In genomic region chr17:23790269-23791078, GRCm38 (mm10) we compare ENCODE assay signal across 8 mouse cellular contexts. TPM values are rescaled to one million over a fixed set of nuclear protein-coding genes. Genes with fewer than 3 reads are reported as not detected.
DNase-seq lines count a peak whose midpoint lies in the region; ATAC-seq and TF ChIP-seq lines count a peak whose summit lies in the region.

TSS of gene Srrm2 (plus strand) at chr17:23790532.

- no peak within 1 kb of the TSS for H3K27ac ChIP-seq in CH12.LX (ENCODE audit: insufficient read depth, low read depth)
- peak within 1 kb of the TSS; percentile 89 for H3K27ac ChIP-seq in forebrain, embryonic 14.5 days (ENCODE audit: low read depth, low read length)
- peak within 1 kb of the TSS; percentile 89 for H3K27ac ChIP-seq in heart, embryonic 16.5 days (ENCODE audit: low read length)
- H3K27ac ChIP-seq in liver, embryonic 12.5 days: peak within 1 kb of the TSS; percentile 76

- peak; percentile 43 for ATAC-seq in forebrain, embryonic 14.5 days
- peak; percentile 68; the same call in 1 of the 2 replicates for ATAC-seq in heart, embryonic 16.5 days (replicated peaks; ENCODE audit: extremely low read depth, insufficient read depth, low FRiP score)
- peak; percentile 56 for ATAC-seq in liver, embryonic 12.5 days
- ATAC-seq in monocyte, adult 5-6 weeks (replicated peaks; ENCODE audit: insufficient number of reproducible peaks, low FRiP score, low TSS enrichment, poor library complexity, severe bottlenecking): peak; percentile 54

- no peaks in the 10 kb centered on the region for H3K9me3 ChIP-seq in CH12.LX (replicated peaks; ENCODE audit: low read length)
- H3K9me3 ChIP-seq in forebrain, embryonic 14.5 days (replicated peaks; ENCODE audit: control insufficient read depth, low read length): no peaks in the 10 kb centered on the region
- no peaks in the 10 kb centered on the region for H3K9me3 ChIP-seq in heart, embryonic 16.5 days (replicated peaks; ENCODE audit: control insufficient read depth, low read length)
- no peaks in the 10 kb centered on the region for H3K9me3 ChIP-seq in liver, embryonic 12.5 days (replicated peaks)

- no peak within 1 kb of the TSS for H3K9ac ChIP-seq in CH12.LX (ENCODE audit: insufficient read depth, low read depth)
- H3K9ac ChIP-seq in forebrain, embryonic 14.5 days (ENCODE audit: low read length): peak within 1 kb of the TSS; percentile 80
- H3K9ac ChIP-seq in heart, embryonic 16.5 days (ENCODE audit: low read length): peak within 1 kb of the TSS; percentile 92
- peak within 1 kb of the TSS; percentile 80 for H3K9ac ChIP-seq in liver, embryonic 12.5 days

- H3K79me2 ChIP-seq in CH12.LX (replicated peaks; ENCODE audit: control insufficient read depth, extremely low read depth, insufficient read depth, poor library complexity, severe bottlenecking): no peaks in the 10 kb centered on the region

- TF ChIP-seq POLR2A in CH12.LX (IDR thresholded peaks at IDR 0.05; ENCODE audit: low read depth, low read length): no peak

- dilution Hi-C loops in CH12.LX (cut with MboI; ENCODE audit: extremely low pct_ligation_motif_present, extremely low pct_unique_long_range_greater_than_20kb, low sequenced_read_pairs): no loop called here

- no peak within 1 kb of the TSS for H3K4me3 ChIP-seq in CH12.LX (replicated peaks in 1 of 3; ENCODE audit: low read depth in 2 of 3, low read length in 2 of 3, poor library complexity in 1 of 3)
- H3K4me3 ChIP-seq in forebrain, embryonic 14.5 days (ENCODE audit: low read depth, low read length): peak within 1 kb of the TSS; percentile 35
- H3K4me3 ChIP-seq in heart, embryonic 16.5 days (ENCODE audit: low read length): peak within 1 kb of the TSS; percentile 65
- H3K4me3 ChIP-seq in liver, embryonic 12.5 days: peak within 1 kb of the TSS; percentile 65

- TF ChIP-seq CTCF in CH12.LX (conservative IDR thresholded peaks at IDR 0.05 in 1 of 2, IDR thresholded peaks at IDR 0.05 in 1 of 2; ENCODE audit: low read depth in 2 of 2, low read length in 2 of 2): no peak

- DNase-seq in CH12.LX (ENCODE audit: extremely low read depth): no peak
- peak; percentile 61 for DNase-seq in cerebellum, adult 11 months
- peak; percentile 63 for DNase-seq in forebrain, embryonic 14.5 days (ENCODE audit: low spot score)
- DNase-seq in kidney, postnatal 14 days: peak; percentile 72
- peak; percentile 78 for DNase-seq in testis, postnatal 10 days (ENCODE audit: low spot score)

- TF ChIP-seq EP300 in CH12.LX (IDR thresholded peaks at IDR 0.05; ENCODE audit: low read length): no peak

- H3K4me2 ChIP-seq in CH12.LX (ENCODE audit: insufficient read depth, low read depth, poor library complexity, severe bottlenecking): no peak within 1 kb of the TSS
- H3K4me2 ChIP-seq in forebrain, embryonic 14.5 days (ENCODE audit: low read length): peak within 1 kb of the TSS; percentile 79
- peak within 1 kb of the TSS; percentile 90 for H3K4me2 ChIP-seq in heart, embryonic 16.5 days (ENCODE audit: low read depth, low read length)
- peak within 1 kb of the TSS; percentile 86 for H3K4me2 ChIP-seq in liver, embryonic 12.5 days

- no peaks in the 10 kb centered on the region for H3K36me3 ChIP-seq in CH12.LX (replicated peaks in 1 of 2; ENCODE audit: control insufficient read depth in 1 of 2, insufficient read depth in 1 of 2, low read length in 1 of 2)
- no peaks in the 10 kb centered on the region for H3K36me3 ChIP-seq in forebrain, embryonic 14.5 days (ENCODE audit: control insufficient read depth, insufficient read depth, low read length)
- no peaks in the 10 kb centered on the region for H3K36me3 ChIP-seq in heart, embryonic 16.5 days (ENCODE audit: control insufficient read depth, insufficient read depth)
- no peaks in the 10 kb centered on the region for H3K36me3 ChIP-seq in liver, embryonic 12.5 days

- 2% methylated on average over 29 of the region's 29 CpGs for WGBS in forebrain, embryonic 14.5 days
- 3% methylated on average over 29 of the region's 29 CpGs for WGBS in heart, embryonic 16.5 days
- WGBS in liver, embryonic 12.5 days (ENCODE audit: insufficient replicate concordance): 5% methylated on average over 29 of the region's 29 CpGs

- in situ Hi-C loops in CH12.LX (cut with MboI; ENCODE audit: low pct_ligation_motif_present, low pct_unique_long_range_greater_than_20kb, low sequenced_read_pairs): no loop called here

- no peaks in the 10 kb centered on the region for H3K4me1 ChIP-seq in CH12.LX (ENCODE audit: control insufficient read depth in 1 of 2, insufficient read depth in 2 of 2)
- peaks cover 19% of the 10 kb centered on the region for H3K4me1 ChIP-seq in forebrain, embryonic 14.5 days (ENCODE audit: control insufficient read depth, insufficient read depth, low read length)
- H3K4me1 ChIP-seq in heart, embryonic 16.5 days (ENCODE audit: control insufficient read depth, insufficient read depth, low read length): peaks cover 15% of the 10 kb centered on the region
- peaks cover 38% of the 10 kb centered on the region for H3K4me1 ChIP-seq in liver, embryonic 12.5 days

- TF ChIP-seq RAD21 in CH12.LX (IDR thresholded peaks at IDR 0.05; ENCODE audit: low read depth, low read length): no peak

- no peaks in the 10 kb centered on the region for H3K27me3 ChIP-seq in CH12.LX (replicated peaks)
- H3K27me3 ChIP-seq in forebrain, embryonic 14.5 days (replicated peaks; ENCODE audit: control insufficient read depth, insufficient read depth, low read length): no peaks in the 10 kb centered on the region
- H3K27me3 ChIP-seq in heart, embryonic 16.5 days (ENCODE audit: control insufficient read depth, insufficient read depth, low read length): no peaks in the 10 kb centered on the region
- H3K27me3 ChIP-seq in liver, embryonic 12.5 days (replicated peaks): 0 out of 2 replicates have a peak, but pooled peaks cover 4% of the 10 kb centered on the region

TF ChIP-seq in CH12.LX, 34 proteins besides CTCF, POLR2A, EP300 and RAD21:
- TF ChIP-seq KAT2A (IDR thresholded peaks at IDR 0.05; ENCODE audit: insufficient replicate concordance, low read length) (no peak), MXI1 (IDR thresholded peaks at IDR 0.05; ENCODE audit: low read depth, low read length) (no peak)

RNA-seq across cellular contexts. Expression of gene Srrm2, which starts in this region (rescaled TPM):
- total RNA-seq in CH12.LX (2012; rRNA removed): 83.6 and 90.4 TPM in 2 replicates
- 18.3 and 26.7 TPM in 2 replicates for total RNA-seq in CH12.LX (2014; rRNA removed)
- polyA plus RNA-seq in CH12.LX (2012; ENCODE audit: insufficient read length, low read depth): 339 and 383 TPM in 2 replicates
- polyA plus RNA-seq in forebrain, embryonic 14.5 days (2014; fragmentation: Nextera tagmentation; extraction: Ambion mirVana): 226 and 339 TPM in 2 replicates
- 311 and 314 TPM in 2 replicates for polyA plus RNA-seq in heart, embryonic 16.5 days (2015; fragmentation: Nextera tagmentation; extraction: Ambion mirVana)
- polyA plus RNA-seq in liver, embryonic 12.5 days (2016; fragmentation: Nextera tagmentation; extraction: Ambion mirVana): 334 and 339 TPM in 2 replicates
- total RNA-seq in monocyte, adult 5-6 weeks (2017): 91.7 to 297 TPM (median 188 TPM) in 3 replicates

Comparison
In these comparisons a context has a peak if more than half of its experiments do, and no peak if none do; other contexts are left out.
1. H3K4me3 ChIP-seq: peak in forebrain, embryonic 14.5 days (single experiment), heart, embryonic 16.5 days (single experiment) and liver, embryonic 12.5 days (single experiment); none in CH12.LX (0 of 3).
2. Peak in every context shown above with its lines, with median percentiles within 50 percentile points of each other: ATAC-seq.